Mouse (Mus musculus): ENCODE results near the gene Ccsap. TPM values are rescaled to one million over a fixed set of nuclear protein-coding genes. Genes with fewer than 3 reads are reported as not detected.

Gene Ccsap
- 0.87 and 1.0 TPM in 2 replicates for polyA plus RNA-seq (2012; rRNA removed)

DNA sequence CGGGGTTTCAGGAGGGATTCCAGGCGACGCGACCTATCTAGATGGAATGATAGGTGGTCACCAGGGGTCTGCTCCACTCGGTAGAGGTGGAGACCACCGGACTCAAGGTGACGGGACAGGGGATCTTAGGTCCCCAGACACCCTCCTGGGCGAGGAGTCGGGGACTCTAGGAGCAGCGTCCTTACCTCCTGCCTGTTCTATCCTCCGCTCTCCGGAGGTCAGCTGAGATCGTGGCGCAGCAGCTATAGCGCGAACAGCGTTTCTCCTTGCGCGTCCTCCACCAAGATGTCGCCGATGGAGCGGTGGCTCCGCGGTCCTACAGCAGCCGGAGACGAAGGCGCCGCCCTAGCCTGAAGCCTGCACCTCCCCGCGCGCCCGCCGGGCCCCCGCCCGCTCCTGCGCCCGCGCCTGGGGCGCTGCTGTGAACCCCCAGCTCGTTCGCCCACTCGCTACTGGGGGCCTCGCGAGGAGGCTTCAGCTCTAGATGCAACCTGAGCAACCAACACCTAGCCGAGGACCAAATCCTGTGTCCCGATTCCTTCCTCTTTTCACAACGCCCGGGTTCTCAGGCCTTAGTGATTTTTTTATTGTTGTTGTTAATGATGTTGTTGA is at the start of gene Ccsap:
Gene Ccsap, minus strand, starts transcription at position 562 of the 612 bp plus-strand sequence.

DNA sequence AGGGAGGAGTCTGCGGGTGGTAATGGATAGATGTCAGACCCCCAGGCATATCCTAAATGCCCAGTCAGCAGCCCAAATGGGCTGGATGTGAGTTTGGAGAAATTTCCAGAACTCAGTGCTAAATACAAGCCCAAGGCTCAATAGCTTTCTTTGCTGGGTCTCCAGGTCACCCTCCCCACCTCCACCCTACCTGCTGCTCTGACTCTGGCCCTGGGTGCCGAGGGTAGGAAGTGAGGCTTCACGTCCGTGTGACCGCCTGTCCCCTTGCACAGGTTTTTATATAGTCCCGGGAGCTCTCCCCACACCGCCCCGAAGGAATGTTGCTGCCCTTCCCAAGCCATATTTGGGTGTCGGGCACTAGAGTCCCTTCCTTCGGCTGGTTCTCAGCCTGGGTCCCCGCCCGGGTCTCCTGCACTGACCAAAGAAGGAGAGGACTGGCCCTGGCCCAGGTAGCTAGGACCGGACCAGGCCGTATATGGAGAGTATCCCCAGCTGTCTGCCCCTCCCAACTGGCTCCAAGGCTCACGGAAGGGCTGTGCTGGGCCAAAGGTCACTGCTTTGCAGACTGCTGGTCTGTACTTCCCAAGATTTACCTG is 34.6 kb upstream of the Ccsap start, which contains the start of gene Acta1:
Gene Acta1, minus strand, starts transcription at position 250 of the 596 bp plus-strand sequence.

DNA sequence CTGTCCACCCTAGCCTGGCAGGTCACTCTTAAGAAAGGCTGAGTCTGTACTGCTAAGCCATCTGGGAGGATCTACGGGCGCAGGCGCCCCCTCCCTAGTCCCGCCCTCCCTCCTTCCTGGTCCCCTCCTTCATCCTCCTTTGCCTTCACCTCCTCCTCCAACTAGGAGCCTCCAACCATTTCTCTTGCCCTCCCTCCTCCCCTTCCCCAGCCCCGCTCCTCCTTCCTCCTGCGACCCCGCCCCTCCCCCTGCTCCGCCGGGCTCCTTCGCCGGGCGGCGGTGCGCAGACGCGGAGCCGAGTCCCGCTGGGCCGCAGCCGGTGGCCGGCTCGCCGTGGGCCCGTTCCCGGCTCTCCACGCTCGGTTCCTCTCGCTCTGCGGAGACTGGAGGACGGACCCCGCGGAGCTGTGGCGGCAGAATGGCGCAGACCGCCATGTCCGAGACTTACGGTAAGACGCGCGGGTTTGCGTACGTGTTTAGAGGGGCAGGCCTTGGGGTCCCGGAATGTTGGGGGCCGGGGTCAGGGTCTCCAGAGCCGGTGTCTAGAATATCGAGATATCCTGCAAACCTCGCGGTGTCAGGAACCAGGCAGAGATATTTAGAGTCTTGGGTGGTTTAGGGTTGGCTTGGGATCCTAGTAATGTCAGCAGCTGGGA is 54.2 kb downstream of the Ccsap start, which contains the start of gene Rab4a:
Gene Rab4a, plus strand, starts transcription at position 268 of the 656 bp plus-strand sequence.

Other genes with a start within 250 kb of the Ccsap start
- 16.2 and 17.3 TPM in 2 replicates for gene Rhou, start 206.3 kb downstream of the Ccsap start, polyA plus RNA-seq (2012; rRNA removed)
- 32.7 and 33.4 TPM in 2 replicates for gene Rab4a, start 54.2 kb downstream of the Ccsap start, polyA plus RNA-seq (2012; rRNA removed)
- gene Acta1, start 34.5 kb upstream of the Ccsap start, polyA plus RNA-seq (2012; rRNA removed): 9.3 and 37.2 TPM in 2 replicates
- 4.9 and 6.9 TPM in 2 replicates for gene Nup133, start 89.1 kb upstream of the Ccsap start, polyA plus RNA-seq (2012; rRNA removed)
- 14.3 and 14.4 TPM in 2 replicates for gene Abcb10, start 122.9 kb upstream of the Ccsap start, polyA plus RNA-seq (2012; rRNA removed)
- gene Taf5l, start 161.2 kb upstream of the Ccsap start, polyA plus RNA-seq (2012; rRNA removed): 33.5 and 34.3 TPM in 2 replicates
- gene Urb2, start 161.3 kb upstream of the Ccsap start, polyA plus RNA-seq (2012; rRNA removed): 3.4 and 3.8 TPM in 2 replicates